Mouse (Mus musculus) neural tube, embryonic 15.5 days (tissue): Measurements from ENCODE around the gene Cysltr2. TPM values are rescaled to one million over a fixed set of nuclear protein-coding genes. Genes with fewer than 3 reads are reported as not detected.

ENCODE experiments used
- ATAC-seq: fragments of 200-750 bp; cut with Nextera tagmentation; 2 replicates; pipeline ENCODE4 v1.8.0; 2017; ENCODE audit warnings: mild to moderate bottlenecking, moderate TSS enrichment, moderate library complexity; ENCODE audit not compliant: low FRiP score
- H3K27ac ChIP-seq: fragments of 300-500 bp; sonication (generic); replicated peaks from 2 replicates; pipeline ENCODE4 v1.5.1; 2015; ENCODE audit warnings: mild to moderate bottlenecking, inconsistent platforms
- H3K27me3 ChIP-seq: fragments of 300-500 bp; sonication (generic); replicated peaks from 2 replicates; pipeline ENCODE4 v1.6.1; 2015; ENCODE audit warnings: inconsistent platforms
- H3K36me3 ChIP-seq: fragments of 300-500 bp; sonication (generic); 2 replicates; pipeline ENCODE4 v1.6.1; 2015; ENCODE audit warnings: inconsistent platforms
- H3K4me1 ChIP-seq: fragments of 300-500 bp; sonication (generic); 2 replicates; pipeline ENCODE4 v1.6.1; 2015; ENCODE audit warnings: inconsistent platforms
- H3K4me2 ChIP-seq: fragments of 300-500 bp; sonication (generic); 2 replicates; pipeline ENCODE4 v1.6.1; 2015; ENCODE audit warnings: inconsistent platforms, mild to moderate bottlenecking, moderate library complexity
- H3K4me3 ChIP-seq: fragments of 300-500 bp; sonication (generic); replicated peaks from 2 replicates; pipeline ENCODE4 v1.5.1; 2015; ENCODE audit warnings: mild to moderate bottlenecking, inconsistent platforms
- H3K9ac ChIP-seq: fragments of 300-500 bp; sonication (generic); replicated peaks from 2 replicates; pipeline ENCODE4 v1.6.1; 2015; ENCODE audit warnings: mild to moderate bottlenecking, inconsistent platforms
- H3K9me3 ChIP-seq: fragments of 300-500 bp; sonication (generic); replicated peaks from 2 replicates; pipeline ENCODE4 v1.6.1; 2016; ENCODE audit warnings: inconsistent platforms
- WGBS: fragments of 180-500 bp; shearing (Covaris S2); methylation state at CpG from one replicate; pipeline ENCODE4 v1.1.7; 2015; ENCODE audit warnings: mixed read lengths; 5-methylcytosine and 5-hydroxymethylcytosine counted together
- polyA plus RNA-seq: library from polyadenylated mRNA; unstranded; fragments of >200 nt; fragmentation: Nextera tagmentation; extraction: Ambion mirVana; gene quantifications from 2 replicates; pipeline ENCODE4 v1.2.1, GENCODE M21; 2015

The Cysltr2 gene
- 0.28 and 2.3 TPM in 2 replicates for polyA plus RNA-seq

DNA sequence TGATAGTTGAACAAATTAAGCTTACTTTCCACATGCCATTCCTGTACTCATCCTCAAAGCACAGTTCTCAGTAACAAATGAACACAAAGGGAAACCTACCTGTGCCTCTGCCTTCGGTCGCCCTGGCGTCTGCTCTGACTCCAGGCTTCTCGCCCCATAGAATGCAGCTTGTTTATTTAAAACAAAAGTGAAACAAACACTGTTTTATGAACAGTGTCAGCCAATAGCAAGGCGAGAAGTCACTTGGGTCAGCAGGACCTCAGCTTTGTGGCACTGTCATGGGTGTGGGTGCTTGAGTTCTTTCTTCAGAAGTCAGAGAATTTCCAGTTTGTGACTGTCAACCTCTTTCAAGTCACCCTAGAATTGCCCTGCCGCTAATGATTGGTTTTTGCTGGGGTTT lies at the start of gene Cysltr2:
TSS of gene Cysltr2 (minus strand) at position 178 of the 400 bp plus-strand sequence.
- 43% methylated on average over 6 of the region's 6 CpGs for WGBS
- Histone ChIP-seq H3K36me3 (no peaks in the 10 kb centered on the region), H3K9me3 (no peaks in the 10 kb centered on the region), H3K4me2 (no peak within 1 kb of the TSS), H3K27ac (no peak within 1 kb of the TSS), H3K9ac (no peak within 1 kb of the TSS), H3K27me3 (no peaks in the 10 kb centered on the region), H3K4me3 (no peak within 1 kb of the TSS), H3K4me1 (no peaks in the 10 kb centered on the region)
- ATAC-seq: no peak

DNA sequence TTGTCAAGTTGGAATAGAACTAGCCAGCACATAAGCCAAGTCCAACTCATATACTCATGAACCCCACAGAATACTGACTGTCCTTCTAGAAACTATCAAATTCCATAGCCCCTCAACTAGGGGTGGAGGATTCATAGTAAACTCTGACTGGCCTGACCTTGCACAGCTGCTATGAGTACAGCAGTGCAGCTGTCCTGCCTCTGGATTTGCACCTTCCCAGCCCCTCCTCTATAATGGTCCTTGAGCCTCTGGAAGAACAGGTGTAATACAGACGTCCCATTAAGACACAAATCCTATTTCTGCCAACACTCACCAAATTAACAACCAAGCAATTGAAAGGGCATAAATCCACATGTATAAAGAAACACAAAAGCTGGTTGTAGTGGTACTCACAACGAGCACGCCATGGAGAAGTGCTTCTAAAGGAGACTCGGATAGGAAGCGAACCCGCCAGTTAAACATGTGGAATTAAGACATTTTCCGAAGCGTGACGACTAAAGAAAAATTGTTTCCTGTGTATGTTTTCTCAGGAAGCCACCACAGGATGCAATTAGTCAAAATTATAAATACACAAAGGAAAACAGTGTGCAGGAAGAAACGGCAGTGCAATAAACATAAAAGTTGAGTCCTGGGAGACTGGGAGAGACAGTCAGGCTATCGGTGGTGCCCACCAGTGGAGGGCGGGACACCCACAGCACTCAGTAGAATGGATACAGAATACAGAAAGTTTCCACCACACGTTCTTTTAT lies 46.1 kb upstream of the Cysltr2 start:
- no peaks in the 10 kb centered on the region for H3K4me1 ChIP-seq
- no peaks in the 10 kb centered on the region for H3K27me3 ChIP-seq
- no peak overlapping the region for H3K9ac ChIP-seq
- no peak for ATAC-seq
- 71% methylated on average over 13 of the region's 13 CpGs for WGBS
- no peak overlapping the region for H3K27ac ChIP-seq
- H3K4me2 ChIP-seq: no peak overlapping the region
- H3K9me3 ChIP-seq: no peaks in the 10 kb centered on the region
- no peaks in the 10 kb centered on the region for H3K36me3 ChIP-seq
- no peak overlapping the region for H3K4me3 ChIP-seq

DNA sequence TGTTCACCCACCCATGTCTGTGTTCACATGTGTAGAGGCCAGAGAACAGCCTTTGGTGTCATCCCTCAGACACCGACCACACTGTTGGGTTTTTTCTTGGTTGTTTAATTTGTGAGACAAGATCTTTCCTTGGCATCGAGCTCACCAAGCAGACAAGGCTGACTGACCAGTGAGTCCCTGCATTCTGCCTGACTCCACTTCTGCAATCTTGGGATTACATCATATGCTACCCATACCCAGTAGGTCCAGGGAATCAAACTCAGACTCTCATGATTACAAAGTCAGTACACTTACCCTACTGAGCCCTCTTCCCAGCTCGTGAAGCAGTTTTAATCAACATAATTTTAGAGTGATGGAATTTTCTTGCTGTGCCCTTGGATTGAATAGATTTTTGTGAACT lies 44.0 kb upstream of the Cysltr2 start:
- Histone ChIP-seq H3K4me3 (no peak overlapping the region), H3K4me2 (no peak overlapping the region), H3K27ac (no peak overlapping the region), H3K4me1 (no peaks in the 10 kb centered on the region), H3K9me3 (no peaks in the 10 kb centered on the region), H3K36me3 (no peaks in the 10 kb centered on the region), H3K9ac (no peak overlapping the region), H3K27me3 (no peaks in the 10 kb centered on the region)
- 97% methylated on average over 3 of the region's 3 CpGs for WGBS
- no peak for ATAC-seq

DNA sequence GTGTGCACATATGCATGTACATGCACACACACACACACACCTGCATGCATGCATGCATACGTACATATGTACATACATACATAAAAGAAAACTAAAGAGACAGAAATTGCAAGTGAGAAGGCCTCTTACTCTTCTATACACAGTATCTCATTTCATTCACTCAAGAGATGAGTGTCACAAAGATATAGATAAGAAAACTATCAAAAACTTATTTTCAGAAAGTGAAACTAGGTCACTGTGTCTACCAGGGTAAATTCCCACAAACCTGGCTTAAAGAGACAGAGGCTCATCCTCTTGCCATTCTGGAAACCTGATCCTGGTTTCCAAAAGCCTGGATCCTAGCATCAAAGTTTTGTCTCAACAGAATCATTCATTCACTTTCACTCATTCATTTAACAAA lies 39.3 kb upstream of the Cysltr2 start:
- Histone ChIP-seq H3K9me3 (no peaks in the 10 kb centered on the region), H3K27ac (no peak overlapping the region), H3K4me2 (no peak overlapping the region), H3K4me1 (no peaks in the 10 kb centered on the region), H3K9ac (no peak overlapping the region), H3K27me3 (no peaks in the 10 kb centered on the region), H3K4me3 (no peak overlapping the region), H3K36me3 (no peaks in the 10 kb centered on the region)
- 83% methylated on average over 1 of the region's 1 CpGs for WGBS
- ATAC-seq: no peak

DNA sequence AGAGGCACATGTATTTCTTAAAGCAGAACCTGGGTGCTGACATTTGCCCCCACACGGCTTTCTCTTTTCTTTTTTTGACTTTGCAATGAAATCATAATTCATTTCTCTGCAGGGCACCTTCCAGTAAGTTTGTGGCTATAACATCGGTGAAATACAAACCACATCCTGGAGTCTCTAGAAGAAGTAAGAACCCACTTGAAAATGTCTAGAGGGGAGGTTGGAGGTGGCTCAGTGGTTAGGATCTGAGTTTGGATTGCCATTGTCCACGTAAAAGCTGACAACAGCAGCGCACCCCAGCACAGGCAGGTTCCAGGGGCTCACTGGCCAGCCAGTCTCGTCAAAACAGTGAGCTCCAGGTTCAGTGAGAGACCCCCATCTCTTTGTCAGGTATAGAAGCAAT lies 38.8 kb upstream of the Cysltr2 start:
- Histone ChIP-seq H3K36me3 (no peaks in the 10 kb centered on the region), H3K9ac (no peak overlapping the region), H3K4me2 (no peak overlapping the region), H3K4me1 (no peaks in the 10 kb centered on the region), H3K27me3 (no peaks in the 10 kb centered on the region), H3K27ac (no peak overlapping the region), H3K9me3 (no peaks in the 10 kb centered on the region), H3K4me3 (no peak overlapping the region)
- no peak for ATAC-seq
- 90% methylated on average over 5 of the region's 5 CpGs for WGBS

DNA sequence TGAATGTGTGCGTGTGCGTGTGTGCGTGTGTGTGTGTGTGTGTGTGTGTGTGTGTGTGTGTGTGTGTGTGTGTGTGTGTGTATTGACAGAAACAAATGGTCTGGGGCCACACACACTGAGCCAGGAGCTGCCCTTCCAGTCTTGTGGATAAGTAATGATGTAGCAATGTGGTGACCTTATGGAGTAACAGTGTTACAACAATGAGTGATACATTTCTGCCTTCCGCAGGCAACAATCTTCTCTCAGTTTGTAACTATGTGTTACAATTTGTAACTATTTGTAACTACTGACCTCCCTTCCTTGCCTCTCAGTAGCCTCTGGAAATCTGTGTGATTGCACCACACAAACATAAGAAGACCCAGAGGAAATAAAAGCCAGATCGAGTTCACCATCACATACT lies 38.3 kb upstream of the Cysltr2 start:
- H3K4me3 ChIP-seq: no peak overlapping the region
- H3K9ac ChIP-seq: no peak overlapping the region
- 92% methylated on average over 5 of the region's 5 CpGs for whole genome bisulfite sequencing
- no peak overlapping the region for H3K4me2 ChIP-seq
- no peak for ATAC-seq
- H3K4me1 ChIP-seq: no peaks in the 10 kb centered on the region
- H3K27ac ChIP-seq: no peak overlapping the region
- H3K36me3 ChIP-seq: no peaks in the 10 kb centered on the region
- H3K9me3 ChIP-seq: no peaks in the 10 kb centered on the region
- H3K27me3 ChIP-seq: no peaks in the 10 kb centered on the region

DNA sequence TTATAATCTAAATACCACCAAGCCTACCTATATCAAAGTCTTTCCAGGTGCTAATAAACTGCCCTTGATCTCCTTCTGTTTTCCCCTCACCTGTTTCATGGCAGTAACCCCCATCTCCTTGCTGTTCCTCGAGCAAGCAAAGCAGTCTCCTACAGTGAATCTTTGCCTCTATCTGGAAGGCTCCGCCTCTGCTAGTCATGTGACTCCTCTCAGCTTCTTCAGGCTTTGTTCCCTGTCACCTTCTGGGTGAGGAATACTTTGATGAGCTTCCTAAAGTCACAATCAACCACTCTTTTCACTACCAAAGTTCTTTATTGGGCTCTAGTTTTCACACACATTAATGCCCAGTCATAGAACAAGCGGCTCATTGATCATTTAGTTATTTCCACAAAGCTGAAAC lies 37.5 kb upstream of the Cysltr2 start:
- H3K36me3 ChIP-seq: no peaks in the 10 kb centered on the region
- ATAC-seq: no peak
- 63% methylated on average over 3 of the region's 3 CpGs for WGBS
- no peaks in the 10 kb centered on the region for H3K9me3 ChIP-seq
- H3K4me3 ChIP-seq: no peak overlapping the region
- H3K4me1 ChIP-seq: no peaks in the 10 kb centered on the region
- H3K4me2 ChIP-seq: no peak overlapping the region
- no peak overlapping the region for H3K27ac ChIP-seq
- no peaks in the 10 kb centered on the region for H3K27me3 ChIP-seq
- no peak overlapping the region for H3K9ac ChIP-seq

DNA sequence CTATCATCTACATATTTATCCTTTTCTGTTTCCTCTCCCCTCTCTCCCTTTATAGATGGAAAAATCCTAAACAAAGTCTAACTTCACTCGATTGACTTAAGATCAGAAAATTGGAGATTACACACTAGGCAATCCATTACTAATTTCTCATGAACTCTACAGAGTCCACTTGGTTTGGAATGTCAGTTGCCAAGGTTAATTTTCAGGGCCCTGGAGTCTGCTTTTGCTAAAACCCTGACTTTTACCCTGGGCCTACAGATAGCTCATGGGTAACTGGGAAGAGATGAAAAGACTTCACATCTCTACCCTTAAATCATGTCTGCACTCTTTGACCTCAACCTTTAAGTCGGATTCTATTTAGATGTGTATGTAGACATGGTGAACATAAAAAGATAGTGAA lies 34.6 kb upstream of the Cysltr2 start:
- Histone ChIP-seq H3K4me3 (no peak overlapping the region), H3K36me3 (no peaks in the 10 kb centered on the region), H3K27me3 (no peaks in the 10 kb centered on the region), H3K9ac (no peak overlapping the region), H3K9me3 (no peaks in the 10 kb centered on the region), H3K4me1 (no peaks in the 10 kb centered on the region), H3K4me2 (no peak overlapping the region), H3K27ac (no peak overlapping the region)
- ATAC-seq: no peak
- WGBS: 94% methylated on average over 2 of the region's 2 CpGs

DNA sequence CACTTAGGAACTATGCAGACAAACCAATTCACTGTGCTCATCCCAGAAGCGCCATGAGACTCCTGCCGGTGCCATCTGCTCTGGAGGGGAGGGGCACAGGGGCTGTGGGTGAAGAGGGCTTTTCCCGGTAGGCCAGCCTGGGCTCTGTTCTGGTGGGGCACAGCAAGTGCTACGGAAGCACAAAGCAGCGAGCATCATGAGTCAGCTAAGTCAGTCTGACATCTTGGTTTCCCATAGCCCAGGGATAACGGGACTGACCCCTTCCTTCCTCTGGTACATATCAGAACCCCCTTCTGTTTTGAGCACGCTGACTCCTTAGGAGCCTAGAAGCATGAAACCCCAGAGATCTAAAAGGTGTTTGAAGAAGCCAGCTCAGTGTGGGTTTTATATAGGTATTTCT lies 15.5 kb upstream of the Cysltr2 start:
- Histone ChIP-seq H3K4me3 (no peak overlapping the region), H3K27ac (no peak overlapping the region), H3K4me1 (no peaks in the 10 kb centered on the region), H3K27me3 (no peaks in the 10 kb centered on the region), H3K36me3 (no peaks in the 10 kb centered on the region), H3K9me3 (no peaks in the 10 kb centered on the region), H3K4me2 (no peak overlapping the region), H3K9ac (no peak overlapping the region)
- ATAC-seq: no peak
- WGBS: 62% methylated on average over 7 of the region's 7 CpGs

DNA sequence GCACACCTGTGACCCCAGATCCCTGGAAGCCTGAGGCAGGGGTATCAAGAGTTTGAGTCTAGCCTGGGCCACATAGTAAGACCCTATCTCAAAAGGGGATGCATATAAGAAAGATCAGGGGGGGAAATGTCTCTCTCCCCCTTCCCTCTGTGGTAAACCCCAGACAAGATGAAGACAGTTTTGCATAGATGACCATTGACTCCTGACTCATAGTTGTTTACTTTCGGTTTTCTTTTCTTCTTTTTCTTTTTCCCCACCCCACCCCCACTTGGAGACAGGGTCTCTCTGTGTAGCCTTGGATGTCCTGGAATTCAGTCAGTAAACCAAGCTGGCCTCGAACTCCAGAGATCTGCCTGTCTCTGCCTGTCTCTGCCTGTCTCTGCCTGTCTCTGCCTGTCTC lies 9.8 kb upstream of the Cysltr2 start:
- Histone ChIP-seq H3K9me3 (no peaks in the 10 kb centered on the region), H3K4me1 (no peaks in the 10 kb centered on the region), H3K36me3 (no peaks in the 10 kb centered on the region), H3K27me3 (no peaks in the 10 kb centered on the region), H3K9ac (no peak overlapping the region), H3K4me3 (no peak overlapping the region), H3K4me2 (no peak overlapping the region), H3K27ac (no peak overlapping the region)
- 91% methylated on average over 2 of the region's 2 CpGs for WGBS
- ATAC-seq: no peak

DNA sequence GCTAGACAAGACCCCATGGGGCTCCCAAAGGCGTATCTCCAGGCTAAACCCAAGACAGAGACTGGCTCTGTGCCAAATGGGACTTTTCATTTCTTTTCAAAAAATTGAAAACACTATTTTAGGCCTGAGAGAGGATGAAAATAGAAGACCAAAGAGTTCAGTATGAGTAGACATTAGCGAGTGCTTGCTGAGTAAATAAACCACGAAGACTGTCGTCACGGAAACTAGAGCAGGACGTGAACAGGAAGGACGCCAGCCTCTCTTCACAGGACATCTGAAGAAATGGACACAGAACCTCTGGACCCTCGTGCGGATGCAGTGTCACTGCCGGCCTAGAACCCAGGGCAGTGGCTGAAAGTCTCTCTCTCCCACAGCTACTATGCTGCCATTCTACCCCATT lies 8.8 kb upstream of the Cysltr2 start:
- H3K9ac ChIP-seq: no peak overlapping the region
- no peak overlapping the region for H3K4me3 ChIP-seq
- H3K4me1 ChIP-seq: no peaks in the 10 kb centered on the region
- no peak for ATAC-seq
- no peaks in the 10 kb centered on the region for H3K9me3 ChIP-seq
- WGBS: 68% methylated on average over 10 of the region's 10 CpGs
- no peaks in the 10 kb centered on the region for H3K36me3 ChIP-seq
- H3K4me2 ChIP-seq: no peak overlapping the region
- H3K27me3 ChIP-seq: no peaks in the 10 kb centered on the region
- no peak overlapping the region for H3K27ac ChIP-seq

DNA sequence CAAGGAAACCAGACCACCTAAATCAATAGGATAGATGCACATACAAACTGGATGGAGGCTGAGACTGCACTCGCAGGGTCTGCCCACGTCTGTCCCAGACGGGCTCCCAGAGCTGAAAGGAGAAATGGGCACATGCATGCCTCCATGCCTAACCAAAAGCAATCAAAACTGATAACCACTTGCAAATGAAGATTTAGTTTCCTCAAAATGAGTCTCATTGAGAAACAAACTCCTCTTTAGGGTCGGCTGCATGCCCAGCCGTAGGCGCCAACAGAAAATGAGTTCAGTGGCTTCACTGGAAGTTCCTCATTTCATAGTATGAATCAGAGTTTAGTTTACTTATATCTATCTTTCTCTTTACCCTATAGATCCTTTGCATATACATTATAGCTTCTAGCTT lies 7.9 kb upstream of the Cysltr2 start:
- Histone ChIP-seq H3K4me1 (no peaks in the 10 kb centered on the region), H3K4me3 (no peak overlapping the region), H3K9me3 (no peaks in the 10 kb centered on the region), H3K36me3 (no peaks in the 10 kb centered on the region), H3K4me2 (no peak overlapping the region), H3K27me3 (no peaks in the 10 kb centered on the region), H3K27ac (no peak overlapping the region), H3K9ac (no peak overlapping the region)
- WGBS: 91% methylated on average over 6 of the region's 6 CpGs
- ATAC-seq: no peak
